8 mouse cellular contexts compared by ENCODE assay signal in genomic region chr12:3366190-3366956, GRCm38 (mm10). TPM values are rescaled to one million over a fixed set of nuclear protein-coding genes. Genes with fewer than 3 reads are reported as not detected.
DNase-seq lines count a peak whose midpoint lies in the region; ATAC-seq and TF ChIP-seq lines count a peak whose summit lies in the region.

No protein-coding gene starts in this region.

- ATAC-seq in lung, embryonic 16.5 days (ENCODE audit: low read depth): peak; percentile 14; the same call in 1 of the 2 replicates
- ATAC-seq in limb, embryonic 13.5 days (ENCODE audit: low FRiP score, low read depth): 0 out of 2 replicates have a peak, but pooled peaks have one; percentile 0
- no peak for ATAC-seq in stomach, embryonic 14.5 days (ENCODE audit: insufficient number of reproducible peaks, insufficient read depth, low FRiP score, low read depth)

- DNase-seq in cerebellum, adult 2 months: peak in 1 of 2 experiments; percentile 26
- DNase-seq in cerebellum, postnatal 36 days: no peak
- no peak for DNase-seq in lung, postnatal 10 days
- no peak for DNase-seq in right cerebral cortex, postnatal 25 days
- DNase-seq in gastrocnemius, postnatal 36 days: no peak

- TF ChIP-seq CTCF in cerebellum, adult 2 months (IDR thresholded peaks at IDR 0.05; ENCODE audit: borderline replicate concordance, insufficient read depth, low read depth, low read length): no peak

- peak overlapping the region; percentile 69 for H3K27ac ChIP-seq in cerebellum, adult 2 months (ENCODE audit: insufficient read depth, low read length)
- H3K27ac ChIP-seq in lung, embryonic 16.5 days (ENCODE audit: low read length): no peak overlapping the region
- no peak overlapping the region for H3K27ac ChIP-seq in limb, embryonic 13.5 days
- H3K27ac ChIP-seq in stomach, embryonic 14.5 days (ENCODE audit: low read length): no peak overlapping the region

- H3K9ac ChIP-seq in lung, embryonic 16.5 days (ENCODE audit: low read length): peak overlapping the region; percentile 74
- peak overlapping the region; percentile 88 for H3K9ac ChIP-seq in limb, embryonic 13.5 days
- peak overlapping the region; percentile 62 for H3K9ac ChIP-seq in stomach, embryonic 14.5 days (replicated peaks; ENCODE audit: low read depth, low read length)

- H3K4me3 ChIP-seq in cerebellum, adult 2 months (replicated peaks; ENCODE audit: insufficient read depth, low read depth, low read length): peak overlapping the region; percentile 93
- H3K4me3 ChIP-seq in lung, embryonic 16.5 days (ENCODE audit: low read length): peak overlapping the region; percentile 83
- H3K4me3 ChIP-seq in limb, embryonic 13.5 days: peak overlapping the region; percentile 78
- H3K4me3 ChIP-seq in stomach, embryonic 14.5 days (ENCODE audit: low read depth, low read length): peak overlapping the region; percentile 81

- H3K27me3 ChIP-seq in cerebellum, adult 2 months (ENCODE audit: control insufficient read depth, insufficient read depth, low read length): no peaks in the 10 kb centered on the region
- H3K27me3 ChIP-seq in lung, embryonic 16.5 days (ENCODE audit: control insufficient read depth, insufficient read depth, low read depth, low read length): no peaks in the 10 kb centered on the region
- H3K27me3 ChIP-seq in limb, embryonic 13.5 days: no peaks in the 10 kb centered on the region
- no peaks in the 10 kb centered on the region for H3K27me3 ChIP-seq in stomach, embryonic 14.5 days (ENCODE audit: control insufficient read depth, insufficient read depth, low read length)

- 44% methylated on average over 22 of the region's 22 CpGs for WGBS in cerebellum, adult 2 months
- 56% methylated on average over 22 of the region's 22 CpGs for WGBS in lung, embryonic 16.5 days
- WGBS in limb, embryonic 13.5 days: 62% methylated on average over 22 of the region's 22 CpGs
- 62% methylated on average over 22 of the region's 22 CpGs for WGBS in stomach, embryonic 14.5 days

- H3K36me3 ChIP-seq in lung, embryonic 16.5 days (ENCODE audit: control insufficient read depth, insufficient read depth, low read length): peaks cover 7% of the 10 kb centered on the region; the same call in 1 of the 2 replicates
- H3K36me3 ChIP-seq in limb, embryonic 13.5 days: peaks cover 24% of the 10 kb centered on the region
- H3K36me3 ChIP-seq in stomach, embryonic 14.5 days (ENCODE audit: control insufficient read depth, insufficient read depth, low read length): no peaks in the 10 kb centered on the region

- intact Hi-C loops in gastrocnemius, postnatal 36 days (cut with DNase I): loop anchor here (5.0 kb wide), 2 partner anchors 61 to 129 kb away; partner anchors contain the start of gene Asxl2

- peak overlapping the region; percentile 67 for H3K4me2 ChIP-seq in lung, embryonic 16.5 days (ENCODE audit: low read depth, low read length)
- peak overlapping the region; percentile 91 for H3K4me2 ChIP-seq in limb, embryonic 13.5 days (replicated peaks)
- H3K4me2 ChIP-seq in stomach, embryonic 14.5 days (replicated peaks; ENCODE audit: low read depth, low read length): peak overlapping the region; percentile 88

- peaks cover 2% of the 10 kb centered on the region; the same call in 1 of the 2 replicates for H3K9me3 ChIP-seq in lung, embryonic 16.5 days (ENCODE audit: control insufficient read depth, low read length)
- peaks cover 12% of the 10 kb centered on the region for H3K9me3 ChIP-seq in limb, embryonic 13.5 days
- peaks cover 5% of the 10 kb centered on the region; the same call in 1 of the 2 replicates for H3K9me3 ChIP-seq in stomach, embryonic 14.5 days (ENCODE audit: control insufficient read depth, low read depth, low read length)

- TF ChIP-seq POLR2A in cerebellum, adult 2 months (IDR thresholded peaks at IDR 0.05; ENCODE audit: borderline replicate concordance, insufficient read depth, low read length): no peak

- peaks cover 9% of the 10 kb centered on the region for H3K4me1 ChIP-seq in cerebellum, adult 2 months (ENCODE audit: control insufficient read depth, insufficient read depth, low read length)
- peaks cover 25% of the 10 kb centered on the region for H3K4me1 ChIP-seq in lung, embryonic 16.5 days (replicated peaks; ENCODE audit: control insufficient read depth, insufficient read depth, low read length)
- peaks cover 49% of the 10 kb centered on the region for H3K4me1 ChIP-seq in limb, embryonic 13.5 days
- peaks cover 18% of the 10 kb centered on the region for H3K4me1 ChIP-seq in stomach, embryonic 14.5 days (ENCODE audit: control insufficient read depth, insufficient read depth, low read length)

RNA-seq across cellular contexts. Expression of gene Kif3c, which starts 1.4 kb away (rescaled TPM):
- 115 and 118 TPM in 2 replicates for polyA plus RNA-seq in cerebellum, adult 2 months (2012; rRNA removed)
- polyA plus RNA-seq in lung, embryonic 16.5 days (2015; fragmentation: Nextera tagmentation; extraction: Ambion mirVana): 11.6 and 12.8 TPM in 2 replicates
- polyA plus RNA-seq in limb, embryonic 13.5 days (2015; fragmentation: Nextera tagmentation; extraction: Ambion mirVana): 15.8 and 19.1 TPM in 2 replicates
- 10.2 and 12.2 TPM in 2 replicates for polyA plus RNA-seq in stomach, embryonic 14.5 days (2014; fragmentation: Nextera tagmentation; extraction: Ambion mirVana)
- 10 to 100 TPM; 14.3 to 22.9 TPM for total RNA-seq in gastrocnemius, postnatal 36 days (2021)

RNA-seq across cellular contexts. Expression of gene Rab10, which starts 56.6 kb away (rescaled TPM):
- polyA plus RNA-seq in cerebellum, adult 2 months (2012; rRNA removed): 96.6 and 97.0 TPM in 2 replicates
- 62.6 and 66.1 TPM in 2 replicates for polyA plus RNA-seq in lung, embryonic 16.5 days (2015; fragmentation: Nextera tagmentation; extraction: Ambion mirVana)
- 78.2 and 80.0 TPM in 2 replicates for polyA plus RNA-seq in limb, embryonic 13.5 days (2015; fragmentation: Nextera tagmentation; extraction: Ambion mirVana)
- 88.8 and 91.4 TPM in 2 replicates for polyA plus RNA-seq in stomach, embryonic 14.5 days (2014; fragmentation: Nextera tagmentation; extraction: Ambion mirVana)
- 100 to 1,000 TPM; 239 to 279 TPM for total RNA-seq in gastrocnemius, postnatal 36 days (2021)
